Mouse (Mus musculus): ENCODE data around the gene Rgs9bp.
"Not testable (repeated sequence)": the region's sequence is repeated elsewhere in the genome, so short reads cannot be mapped to it uniquely, and the experiment has no call there.

Gene Rgs9bp

GRCm38 (mm10) chr7:35530544-35530943 is 54.8 kb downstream of the Rgs9bp start:
- not testable (repeated sequence) for DNase-seq (ENCODE audit: low spot score in 2 of 2)

DNA sequence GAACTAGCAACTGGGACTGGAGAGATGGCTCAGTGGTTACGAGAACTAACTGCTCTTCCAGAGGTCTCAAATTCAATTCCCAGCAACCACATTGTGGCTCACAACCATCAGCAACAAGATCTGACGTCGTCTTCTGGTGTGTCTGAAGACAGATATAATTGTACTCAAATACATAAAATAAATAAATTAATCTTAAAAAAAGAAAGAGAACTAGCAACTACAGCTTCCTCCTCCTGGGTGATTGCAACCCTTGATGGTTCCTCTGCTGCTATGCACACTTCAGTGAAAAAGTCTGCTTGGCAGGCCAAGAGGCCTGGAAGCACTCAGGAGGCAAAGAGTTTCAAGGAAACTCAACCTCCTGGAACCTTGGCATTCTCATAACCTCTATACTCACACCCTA is 55.4 kb downstream of the Rgs9bp start:
- DNase-seq (ENCODE audit: low spot score in 2 of 2): no peak

All from frontal cortex, postnatal 36 days (tissue).